Mouse (Mus musculus) skeletal muscle tissue, adult 2 months (tissue): ENCODE data around the gene Lef1.

Experiments
- DNase-seq: peaks from one replicate; pipeline ENCODE4 v3.0.0-alpha.2; 2012; ENCODE audit warnings: low read depth, low spot score

Gene Lef1

DNA sequence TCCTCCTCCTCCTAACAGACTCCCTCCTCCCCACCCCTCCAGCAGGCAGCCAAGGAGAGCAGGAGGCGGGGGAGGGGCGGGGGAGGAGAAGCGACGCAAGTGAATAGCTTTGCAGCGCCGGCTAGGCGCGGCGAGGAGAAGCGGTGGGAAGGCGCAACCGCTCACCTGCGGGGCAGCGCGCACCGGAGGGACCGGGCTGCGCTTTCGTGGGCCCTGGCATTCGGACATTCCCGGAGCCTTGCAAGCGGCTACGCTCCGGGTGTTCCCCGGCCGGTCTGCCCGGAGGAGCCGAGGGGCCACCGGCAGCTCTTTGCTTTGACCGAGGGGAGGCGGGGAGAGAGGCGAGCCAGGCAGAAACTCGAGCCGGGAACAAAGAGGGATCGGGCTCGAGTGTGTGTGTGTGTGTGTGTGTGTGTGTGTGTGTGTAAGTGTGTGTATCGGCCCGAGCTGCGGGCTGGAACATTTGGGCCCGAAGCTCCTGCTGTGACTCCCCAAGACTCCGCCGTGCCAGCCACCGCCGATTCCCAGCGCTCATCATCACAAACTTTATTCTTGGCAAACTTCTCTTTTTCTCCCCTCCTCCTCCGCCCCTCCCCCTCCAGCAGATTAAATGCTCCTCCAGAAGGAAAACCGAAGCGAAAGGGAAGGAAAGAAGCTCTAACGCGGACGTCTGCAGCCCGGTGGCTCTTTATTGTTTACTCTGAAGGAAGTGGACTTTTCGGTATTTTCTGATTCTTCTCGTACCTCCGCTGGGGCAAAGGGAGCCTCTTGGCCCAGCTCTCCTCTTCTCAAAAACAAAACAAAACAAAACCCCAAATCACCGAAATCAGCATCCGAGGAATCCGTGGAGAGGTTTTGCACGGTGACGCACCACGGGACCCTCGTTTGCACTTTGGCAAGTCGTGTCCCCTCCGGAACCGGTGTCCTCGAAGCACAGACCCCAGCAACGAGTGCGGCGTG, at the start of gene Lef1:
Gene Lef1 (plus strand): TSS at position 281 of the 960 bp plus-strand sequence.
- no peak for DNase-seq

DNA sequence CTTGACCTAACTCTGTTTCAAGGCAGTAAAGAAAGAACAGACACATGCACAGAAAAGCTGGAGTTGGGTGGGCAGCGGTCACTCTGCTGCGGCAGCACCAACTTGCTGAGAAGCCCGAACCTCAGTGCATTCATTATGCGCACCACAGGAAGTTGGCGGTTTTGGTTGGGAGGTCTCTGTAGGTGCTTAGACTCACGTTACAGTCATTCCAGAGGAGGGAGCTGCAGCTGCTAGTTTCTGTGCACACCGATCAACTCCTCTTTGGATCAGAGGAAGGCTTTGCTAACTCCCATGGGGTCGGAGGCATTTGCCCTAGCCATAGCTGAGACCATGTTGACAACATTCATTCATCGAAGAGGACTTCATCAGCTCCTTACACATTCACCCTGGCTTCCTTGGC, 45.3 kb upstream of the Lef1 start:
- no peak for DNase-seq

- no peak for DNase-seq
Measured at GRCm38 (mm10) chr3:131066171-131066570, 44.1 kb upstream of the Lef1 start.

DNA sequence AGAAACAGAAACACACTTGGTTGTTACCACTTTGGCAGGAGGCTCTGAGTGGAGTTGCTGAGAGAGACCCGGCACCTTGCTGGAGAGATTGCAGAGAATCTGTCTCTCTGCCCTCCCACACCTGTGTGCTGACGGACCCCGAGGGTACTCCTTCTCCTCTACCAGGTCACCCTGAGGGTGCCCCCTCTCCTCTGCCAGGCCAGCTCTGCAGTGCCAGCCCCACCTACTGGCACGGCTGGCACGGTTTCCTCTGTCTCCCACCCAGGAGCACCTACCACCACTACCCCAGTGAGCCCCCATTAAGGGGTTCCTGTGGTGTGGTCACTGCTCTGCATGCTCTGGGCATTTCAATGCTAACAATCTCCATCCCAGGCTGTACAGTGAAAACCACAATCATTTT, 42.3 kb upstream of the Lef1 start:
- no peak for DNase-seq

DNA sequence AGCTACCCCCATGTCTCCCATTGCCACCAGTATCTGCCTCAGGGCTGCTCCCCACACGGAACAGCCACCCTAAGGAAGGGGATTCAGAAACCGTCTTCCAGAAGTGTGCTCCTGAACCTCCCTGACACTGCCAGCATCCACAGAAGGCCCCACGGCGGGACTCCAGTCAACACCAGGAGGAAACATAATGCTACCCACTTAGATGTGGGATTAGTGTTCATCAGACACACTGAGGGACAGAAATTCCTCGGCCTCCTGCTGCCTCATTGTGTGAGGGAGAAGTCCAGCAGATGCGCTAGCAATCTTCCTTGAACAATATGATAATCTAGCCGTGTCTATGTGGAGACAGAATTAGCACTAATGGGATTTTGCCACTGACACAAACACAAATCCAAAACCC, 40.1 kb upstream of the Lef1 start:
- no peak for DNase-seq

DNA sequence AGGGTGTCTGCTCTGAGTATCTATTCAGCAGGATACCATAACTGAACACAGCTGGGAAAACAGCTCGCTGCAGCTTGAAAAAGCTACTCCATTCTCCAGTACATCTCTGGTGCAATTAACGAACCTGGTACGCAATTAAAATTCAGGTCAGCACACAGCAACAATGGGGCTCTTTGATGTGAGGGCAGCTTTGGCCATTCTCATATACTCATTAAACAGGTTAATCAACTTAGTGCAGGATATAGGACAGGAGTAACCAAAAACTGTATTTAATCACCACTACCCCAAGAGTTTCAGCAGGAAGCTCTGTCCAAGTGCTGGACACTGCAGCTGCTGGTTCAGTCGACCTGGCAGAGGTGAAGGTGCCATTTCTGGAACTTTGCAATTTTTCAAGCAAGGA, 37.6 kb upstream of the Lef1 start:
- DNase-seq = no peak

DNA sequence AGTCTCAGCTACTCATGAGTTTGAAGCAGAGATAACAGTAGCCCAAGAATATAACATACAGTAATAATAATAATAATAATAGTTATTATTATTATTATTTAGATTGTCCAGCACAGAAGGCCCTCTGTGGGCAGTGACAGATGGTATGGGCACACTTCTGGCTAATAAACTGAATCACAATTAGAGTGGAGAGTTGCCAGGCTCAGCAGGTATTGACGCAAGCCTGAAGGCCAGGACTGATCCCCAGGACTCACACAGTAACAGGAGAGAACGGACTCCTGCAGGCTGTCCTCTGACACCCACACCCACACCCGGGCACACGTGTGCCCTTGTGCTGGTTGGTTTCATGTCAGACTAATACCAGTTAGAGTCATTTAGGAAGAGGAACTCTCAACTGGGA, 36.3 kb upstream of the Lef1 start:
- no peak for DNase-seq

DNA sequence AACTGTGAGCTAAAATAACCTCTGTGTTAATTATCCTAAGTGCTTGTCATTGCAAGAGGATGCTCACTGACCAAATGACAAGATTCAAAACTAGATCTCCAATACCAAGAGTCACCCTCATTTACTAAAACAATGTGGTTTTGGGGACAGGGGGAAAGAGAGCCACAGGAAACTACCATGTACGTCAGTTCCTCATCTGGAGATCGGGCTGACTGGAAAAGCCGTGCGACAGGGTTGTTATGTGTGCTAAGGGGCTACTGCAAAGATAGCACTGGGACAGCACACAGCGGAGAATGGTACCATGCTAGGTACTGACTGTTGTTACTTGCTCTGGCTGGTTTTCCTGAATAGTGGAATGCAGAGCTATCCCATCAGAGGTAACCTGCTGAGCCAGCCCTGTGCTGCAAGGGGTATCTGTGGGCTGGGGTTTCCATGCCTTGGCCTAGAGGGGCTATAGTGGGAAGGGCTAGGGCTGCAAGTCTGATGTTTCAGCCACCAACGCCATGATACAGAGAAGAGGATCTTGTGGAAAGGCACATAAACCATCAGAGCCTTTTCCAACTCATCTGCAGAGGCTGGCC, 32.1 kb upstream of the Lef1 start:
- DNase-seq = no peak

DNA sequence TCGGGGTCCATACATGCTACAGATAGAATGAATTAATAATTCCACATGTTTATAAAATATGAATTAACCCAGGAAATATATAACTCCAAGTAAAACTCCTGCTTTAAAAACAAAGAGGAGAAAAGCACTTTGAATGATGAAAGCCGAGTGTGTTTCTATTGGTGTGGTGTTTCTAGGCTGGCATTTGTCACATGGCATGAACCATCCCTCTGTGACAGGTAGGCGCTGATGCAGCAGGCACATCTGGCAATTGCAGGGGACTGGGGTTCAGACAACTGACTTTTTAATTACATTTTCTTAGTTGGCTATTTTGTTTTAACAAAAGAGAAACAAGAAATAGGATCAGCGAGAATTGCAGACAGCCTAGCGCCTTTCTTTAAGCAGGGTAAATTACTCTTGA, 31.6 kb upstream of the Lef1 start:
- no peak for DNase-seq

GRCm38 (mm10) chr3:131083722-131084121, 26.5 kb upstream of the Lef1 start:
- DNase-seq = no peak

DNA sequence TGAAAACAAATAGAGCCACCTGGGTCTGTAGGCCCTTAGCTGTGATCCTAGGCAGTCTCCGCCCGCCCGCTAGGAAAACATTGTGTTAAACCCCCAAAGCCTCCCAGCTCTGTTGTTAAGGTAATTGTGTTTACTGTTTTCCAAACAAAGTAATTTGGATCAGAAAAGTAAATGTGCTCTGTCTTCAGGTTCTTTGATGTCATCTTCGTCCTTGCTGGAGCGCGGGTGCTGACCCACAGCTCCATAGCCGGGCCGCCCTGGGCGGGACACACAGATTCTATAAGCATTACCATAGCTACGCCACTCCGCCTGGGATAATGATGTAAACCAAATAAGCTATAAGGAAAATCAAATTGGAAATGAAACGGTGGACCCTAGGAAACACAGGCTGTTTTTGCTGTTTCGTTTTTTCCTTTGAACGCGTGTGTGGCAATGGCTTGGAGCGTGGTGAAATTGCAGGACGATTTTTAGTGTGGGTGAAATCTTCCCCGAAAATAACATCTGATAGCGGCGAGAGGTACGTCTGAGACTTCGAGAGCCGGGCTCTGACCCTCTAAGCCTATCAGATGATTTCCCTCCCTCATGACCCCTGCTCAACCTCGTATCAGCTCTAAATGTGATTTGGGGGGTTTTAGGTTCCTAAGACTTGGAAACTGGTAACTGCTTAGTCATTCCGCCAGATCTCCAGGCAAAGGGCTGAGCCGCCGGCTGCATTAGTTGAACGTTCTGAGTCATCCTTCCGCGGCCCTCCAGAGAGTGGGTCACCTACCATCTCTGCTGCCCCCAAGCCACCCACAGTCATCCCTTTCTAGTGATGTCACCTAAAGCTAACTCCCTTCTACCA, 25.3 kb upstream of the Lef1 start:
- DNase-seq = no peak

DNA sequence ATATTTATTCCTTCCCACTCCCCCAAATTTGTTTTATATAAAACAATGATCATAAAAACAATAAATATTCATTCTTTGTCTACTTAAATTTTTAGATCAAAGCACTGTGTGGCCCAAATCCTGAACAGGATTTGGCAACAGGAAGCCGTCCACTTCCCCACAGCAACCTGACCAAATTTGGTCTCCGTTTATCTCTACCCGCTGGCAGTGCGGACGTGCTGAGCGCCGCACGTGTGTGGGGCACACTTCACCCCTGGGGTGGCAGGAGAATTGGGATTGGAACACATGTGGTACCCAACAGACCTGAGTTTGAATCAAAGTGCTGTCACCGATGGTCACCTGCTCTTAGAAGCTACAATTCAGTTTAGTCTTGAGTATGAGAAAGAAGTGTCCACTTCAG, 24.3 kb upstream of the Lef1 start:
- no peak for DNase-seq

DNA sequence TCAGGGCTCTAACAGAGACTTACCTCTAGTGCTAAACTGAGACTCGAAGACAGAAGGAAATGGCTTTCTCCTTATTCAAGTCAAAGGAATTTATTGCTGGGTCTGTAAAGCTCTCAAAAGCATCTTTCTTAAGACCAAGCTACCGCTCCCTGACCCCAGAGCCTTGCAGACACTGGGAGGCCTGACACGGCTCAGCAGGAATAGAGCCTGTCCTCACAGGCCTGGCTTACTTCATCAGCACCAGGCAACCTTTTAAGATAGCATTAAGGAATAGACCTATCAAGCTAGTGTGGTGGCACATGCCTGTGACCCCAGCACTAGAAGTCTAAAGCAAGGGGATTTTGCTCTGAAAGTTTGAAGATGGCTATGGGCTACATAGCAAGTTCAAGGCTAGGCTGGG, 20.6 kb upstream of the Lef1 start:
- no peak for DNase-seq

- DNase-seq = no peak
Measured at GRCm38 (mm10) chr3:131092113-131092512, 18.2 kb upstream of the Lef1 start.

DNA sequence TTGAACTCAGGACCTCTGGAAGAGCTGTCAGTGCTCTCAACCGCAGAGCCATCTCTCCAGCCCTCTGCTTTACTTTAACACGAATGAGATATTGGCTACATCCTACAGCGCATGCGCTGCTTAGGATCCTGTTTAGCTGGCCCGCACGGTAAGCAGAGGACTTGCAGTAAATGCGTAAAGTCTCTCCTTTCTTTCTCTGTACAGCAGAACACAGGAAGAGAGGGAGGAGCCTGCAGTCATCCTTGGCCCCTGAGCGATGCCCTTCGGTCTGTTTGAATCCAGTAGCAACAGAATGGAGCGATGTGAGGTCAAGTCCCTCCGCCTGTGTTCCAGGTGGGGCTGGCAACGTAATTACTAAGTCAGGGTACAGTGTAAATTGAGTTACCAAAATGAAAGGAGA, 16.5 kb upstream of the Lef1 start:
- DNase-seq = no peak

DNA sequence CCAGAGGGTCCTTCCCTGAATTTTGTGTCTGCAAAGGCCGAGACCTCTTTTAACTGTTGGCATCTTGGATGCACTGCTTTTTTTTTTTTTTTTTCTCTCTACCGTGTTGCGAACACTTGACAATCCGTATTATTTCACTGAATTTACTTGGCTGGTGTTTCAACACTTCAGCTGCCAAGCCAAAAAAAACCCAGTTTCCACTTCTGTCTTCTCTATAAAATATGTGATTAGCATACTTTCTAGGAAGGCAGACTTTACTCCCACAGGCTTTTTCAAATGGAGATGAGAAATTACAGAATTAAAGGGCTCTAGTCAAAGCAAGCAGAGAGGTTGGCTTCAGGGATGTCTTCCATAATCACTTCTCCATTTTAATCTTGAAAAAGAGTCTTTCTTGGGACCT, 14.2 kb upstream of the Lef1 start:
- no peak for DNase-seq

- no peak for DNase-seq
Measured at GRCm38 (mm10) chr3:131102191-131102774, 8.0 kb upstream of the Lef1 start.

DNA sequence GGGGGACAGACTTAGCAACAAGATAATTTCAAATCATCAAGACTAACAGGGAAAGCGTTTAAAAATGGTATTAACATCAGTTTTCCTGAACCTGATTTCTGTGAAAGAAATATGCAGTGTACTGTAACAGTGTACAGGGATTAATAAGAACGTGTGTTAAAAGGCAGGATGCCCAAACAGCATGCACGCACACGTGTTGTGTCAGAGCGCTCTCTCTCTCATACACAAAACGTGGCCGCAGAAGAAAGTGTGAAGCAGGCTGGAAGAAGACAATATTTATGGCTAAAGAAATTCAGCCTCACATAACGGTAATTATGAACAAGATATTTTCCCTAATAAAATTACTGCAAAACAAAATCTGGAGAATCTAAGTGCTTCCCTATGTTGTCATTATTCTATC, 4.9 kb upstream of the Lef1 start:
- no peak for DNase-seq

DNA sequence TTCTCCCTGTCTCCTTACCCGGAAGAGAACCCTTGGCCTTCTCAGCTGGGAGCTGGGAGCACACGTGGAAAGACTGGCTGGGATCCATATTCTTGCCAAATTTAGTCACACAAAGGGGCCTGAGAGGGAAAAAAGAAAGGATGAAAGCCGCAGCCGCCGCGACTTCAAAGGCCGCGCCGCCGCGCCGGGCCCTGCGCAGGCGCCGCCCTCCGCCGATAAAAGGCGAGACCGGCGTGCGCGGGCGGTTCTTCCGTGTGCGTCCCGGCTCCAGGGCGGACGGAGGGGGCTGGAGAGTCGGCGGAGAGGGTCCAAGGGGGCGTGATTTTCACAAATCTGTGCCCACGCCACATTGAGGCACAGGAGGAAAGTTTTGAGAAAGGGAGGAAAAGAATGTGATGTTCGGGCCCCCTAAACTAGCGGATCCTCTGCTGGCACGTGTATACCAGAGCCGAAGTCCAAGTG, 4.3 kb upstream of the Lef1 start:
- no peak for DNase-seq

DNA sequence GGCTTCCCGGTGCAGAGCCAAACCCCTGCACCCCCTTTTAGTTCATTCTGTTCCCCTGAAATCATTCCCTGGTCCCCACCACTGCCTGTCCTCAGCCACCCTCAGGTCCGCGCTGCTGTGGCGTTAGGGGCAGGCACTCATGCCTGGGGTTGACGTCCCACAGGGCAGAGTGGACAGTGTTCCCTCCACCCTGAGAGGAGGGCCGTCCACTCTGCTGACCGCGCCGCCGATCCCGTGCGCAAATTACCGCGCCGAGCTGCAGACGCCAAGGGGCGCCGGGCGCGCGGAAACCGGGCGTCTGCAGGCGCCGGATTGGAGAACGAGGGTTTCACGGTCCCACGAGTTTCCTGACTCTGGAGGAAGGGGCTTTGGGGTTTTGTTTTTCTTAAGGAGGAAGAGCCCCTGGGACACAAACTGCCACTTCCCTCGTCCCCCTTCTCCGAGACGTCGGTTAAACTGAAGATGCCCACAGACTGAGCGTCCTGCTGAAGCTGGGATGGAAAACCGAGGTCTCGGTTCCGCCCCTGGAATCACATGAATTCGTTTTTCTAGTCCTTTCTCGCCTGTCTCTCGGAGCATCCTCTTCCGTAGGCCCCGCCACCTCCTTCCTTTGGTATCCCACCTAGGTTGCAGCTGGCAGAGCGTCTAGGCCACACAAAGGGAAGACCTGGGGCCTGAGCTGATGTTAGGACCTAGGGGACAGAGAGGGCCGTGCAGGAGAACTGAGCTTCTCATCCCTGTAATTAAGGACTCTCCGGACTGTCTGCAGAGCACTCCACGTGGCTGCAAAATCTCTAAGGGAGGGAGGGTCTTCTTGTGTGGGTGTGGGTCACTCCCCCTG, 3.6 kb upstream of the Lef1 start:
- no peak for DNase-seq
